Mouse (Mus musculus) bone marrow, adult 2 months (tissue): Measurements from ENCODE around the gene Dcaf4.

Experiments used
- CTCF ChIP-seq: fragments of 200-500 bp; IDR thresholded peaks from 2 replicates; pipeline ENCODE4 v1.5.1; 2011; ENCODE audit warnings: low read length, control low read depth; ENCODE audit not compliant: control insufficient read depth, insufficient read depth
- POLR2A ChIP-seq: fragments of 200-500 bp; IDR thresholded peaks from 2 replicates; pipeline ENCODE4 v1.6.1; 2011; ENCODE audit warnings: low read depth, mild to moderate bottlenecking, control low read depth, low read length, borderline replicate concordance; ENCODE audit not compliant: control insufficient read depth

DNA sequence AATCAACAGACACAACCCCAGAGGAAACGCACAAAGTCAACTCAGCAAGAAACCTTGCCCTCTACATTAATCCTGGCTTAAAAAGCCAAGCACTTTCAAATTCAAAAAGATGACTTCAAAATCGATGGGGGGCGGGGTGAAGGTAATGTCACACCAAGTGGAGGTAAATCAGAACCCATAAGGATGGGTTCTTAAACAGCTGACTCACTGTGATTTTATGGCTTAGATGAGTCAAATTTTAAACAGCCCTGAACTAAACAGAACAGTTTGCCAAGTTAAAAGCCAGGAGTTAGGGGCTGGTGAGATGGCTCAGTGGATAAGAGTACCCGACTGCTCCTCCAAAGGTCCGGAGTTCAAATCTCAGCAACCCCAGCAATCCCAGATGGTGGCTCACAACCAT, 66.4 kb downstream of the Dcaf4 start:
- no peak for TF ChIP-seq CTCF
- TF ChIP-seq POLR2A, result no peak
